Mouse (Mus musculus): ENCODE results near the gene Vps8. TPM values are rescaled to one million over a fixed set of nuclear protein-coding genes. Genes with fewer than 3 reads are reported as not detected.
A peak's percentile ranks its signal among the peaks of the same experiment; 100 is the strongest.

Vps8 gene
- polyA plus RNA-seq, 1 experiment from 2014 or later = 25.4 TPM

DNA sequence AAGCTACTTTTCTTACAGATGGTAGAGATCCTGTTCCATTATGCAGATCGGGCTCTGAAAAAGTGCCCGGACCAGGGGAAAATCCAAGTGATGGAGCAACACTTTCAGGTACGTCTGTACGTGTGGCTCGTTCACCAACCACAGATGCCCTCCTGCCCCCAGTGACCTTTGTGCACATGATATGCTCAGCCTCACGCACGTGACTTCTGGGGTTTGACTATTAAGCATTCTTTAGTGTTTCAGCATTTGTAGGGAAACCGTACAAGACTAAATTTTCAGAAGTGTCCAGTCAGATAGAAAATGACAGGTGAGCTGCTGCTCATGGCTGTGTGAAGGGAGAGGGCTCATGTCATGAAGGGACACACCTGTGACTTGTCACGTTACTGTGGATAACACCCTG, 55.5 kb downstream of the Vps8 start:
- Histone ChIP-seq H3K4me3 (ENCODE audit: low read length) (no peak overlapping the region), H3K27me3 (ENCODE audit: control insufficient read depth, insufficient read depth, low read length) (no peaks in the 10 kb centered on the region), H3K4me1 (ENCODE audit: control insufficient read depth, insufficient read depth, low read length) (no peaks in the 10 kb centered on the region), H3K4me2 (ENCODE audit: low read depth, low read length) (no peak overlapping the region), H3K9me3 (replicated peaks; ENCODE audit: control insufficient read depth, low read length) (peaks cover 5% of the 10 kb centered on the region), H3K9ac (ENCODE audit: low read length) (no peak overlapping the region), H3K36me3 (ENCODE audit: control insufficient read depth, insufficient read depth) (peaks cover 20% of the 10 kb centered on the region), H3K27ac (ENCODE audit: low read length) (no peak overlapping the region)
- no peak for ATAC-seq (replicated peaks; ENCODE audit: extremely low read depth, insufficient read depth, low FRiP score)
- WGBS = 88% methylated on average over 9 of the region's 9 CpGs

DNA sequence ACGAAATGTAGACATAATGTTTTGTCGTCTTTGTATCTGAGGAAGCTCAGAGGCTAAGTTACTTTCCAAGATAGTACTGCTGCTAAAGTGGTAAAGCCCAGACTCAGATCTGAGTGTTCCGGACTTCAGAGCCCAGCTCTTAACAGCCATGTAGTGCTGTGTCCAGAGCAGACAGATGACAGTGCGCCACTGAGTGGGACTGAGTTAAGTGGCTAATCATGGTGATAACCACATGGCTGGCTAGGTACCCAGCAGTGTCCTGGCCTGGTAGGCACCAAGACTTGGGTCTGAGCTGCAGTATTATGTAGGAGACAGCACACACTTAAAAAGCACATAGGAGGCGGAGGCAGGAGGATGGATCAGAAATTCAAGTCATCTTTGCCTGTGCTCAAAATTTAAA, 60.9 kb downstream of the Vps8 start:
- Histone ChIP-seq H3K4me1 (ENCODE audit: control insufficient read depth, insufficient read depth, low read length) (no peaks in the 10 kb centered on the region), H3K36me3 (ENCODE audit: control insufficient read depth, insufficient read depth) (peaks cover 5% of the 10 kb centered on the region; the same call in 1 of the 2 replicates), H3K4me2 (ENCODE audit: low read depth, low read length) (no peak overlapping the region), H3K4me3 (ENCODE audit: low read length) (no peak overlapping the region), H3K9ac (ENCODE audit: low read length) (no peak overlapping the region), H3K9me3 (replicated peaks; ENCODE audit: control insufficient read depth, low read length) (no peaks in the 10 kb centered on the region), H3K27ac (ENCODE audit: low read length) (no peak overlapping the region), H3K27me3 (ENCODE audit: control insufficient read depth, insufficient read depth, low read length) (no peaks in the 10 kb centered on the region)
- ATAC-seq (replicated peaks; ENCODE audit: extremely low read depth, insufficient read depth, low FRiP score) = no peak
- WGBS = 69% methylated on average over 5 of the region's 5 CpGs

DNA sequence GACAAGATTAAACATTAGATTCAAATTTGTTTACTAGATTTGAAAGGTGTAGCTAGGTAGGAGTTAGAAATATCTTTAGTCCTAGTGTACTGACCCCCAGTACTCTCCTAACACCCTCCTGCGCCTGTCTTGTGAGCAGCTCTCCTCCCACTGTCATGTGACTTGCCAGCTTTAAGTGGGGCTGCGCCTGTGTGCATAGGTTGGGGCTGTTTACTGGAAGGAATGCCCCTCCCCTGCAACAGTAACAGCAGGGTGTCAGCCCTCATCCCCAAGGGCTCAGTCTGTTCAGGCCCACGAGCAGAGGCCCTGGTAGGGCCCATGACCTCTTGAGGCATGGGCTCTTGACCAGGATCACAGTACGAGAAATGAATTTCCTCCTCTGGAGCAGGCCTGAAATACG, 62.8 kb downstream of the Vps8 start:
- Histone ChIP-seq H3K9me3 (replicated peaks; ENCODE audit: control insufficient read depth, low read length) (no peaks in the 10 kb centered on the region), H3K36me3 (ENCODE audit: control insufficient read depth, insufficient read depth) (no peaks in the 10 kb centered on the region), H3K4me3 (ENCODE audit: low read length) (no peak overlapping the region), H3K27ac (ENCODE audit: low read length) (no peak overlapping the region), H3K27me3 (ENCODE audit: control insufficient read depth, insufficient read depth, low read length) (no peaks in the 10 kb centered on the region), H3K4me2 (ENCODE audit: low read depth, low read length) (no peak overlapping the region), H3K4me1 (ENCODE audit: control insufficient read depth, insufficient read depth, low read length) (no peaks in the 10 kb centered on the region), H3K9ac (ENCODE audit: low read length) (no peak overlapping the region)
- 66% methylated on average over 5 of the region's 5 CpGs for WGBS
- no peak for ATAC-seq (replicated peaks; ENCODE audit: extremely low read depth, insufficient read depth, low FRiP score)

DNA sequence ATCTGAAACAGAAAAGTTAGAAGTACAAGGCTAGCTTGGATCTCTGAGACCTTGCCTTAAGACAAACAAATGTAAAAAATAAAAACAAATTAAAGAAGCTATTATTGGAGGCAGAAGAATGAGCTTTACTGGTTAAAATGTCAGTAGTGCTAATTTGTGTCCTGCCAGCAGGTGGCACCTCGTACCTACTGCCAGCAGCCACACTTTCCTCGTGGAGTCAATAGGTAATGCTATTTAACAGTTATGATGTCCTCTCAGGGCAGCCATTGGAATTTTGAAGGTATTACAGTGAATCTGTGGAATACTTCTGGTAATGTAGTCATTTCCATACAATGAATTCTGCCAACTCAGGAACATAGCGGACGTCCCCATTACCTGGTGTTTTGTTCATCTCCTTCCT, 65.5 kb downstream of the Vps8 start:
- Histone ChIP-seq H3K4me3 (ENCODE audit: low read length) (no peak overlapping the region), H3K4me2 (ENCODE audit: low read depth, low read length) (no peak overlapping the region), H3K27me3 (ENCODE audit: control insufficient read depth, insufficient read depth, low read length) (no peaks in the 10 kb centered on the region), H3K27ac (ENCODE audit: low read length) (no peak overlapping the region), H3K9ac (ENCODE audit: low read length) (no peak overlapping the region), H3K36me3 (ENCODE audit: control insufficient read depth, insufficient read depth) (no peaks in the 10 kb centered on the region), H3K9me3 (replicated peaks; ENCODE audit: control insufficient read depth, low read length) (no peaks in the 10 kb centered on the region), H3K4me1 (ENCODE audit: control insufficient read depth, insufficient read depth, low read length) (no peaks in the 10 kb centered on the region)
- 51% methylated on average over 4 of the region's 4 CpGs for WGBS
- ATAC-seq (replicated peaks; ENCODE audit: extremely low read depth, insufficient read depth, low FRiP score) = no peak

DNA sequence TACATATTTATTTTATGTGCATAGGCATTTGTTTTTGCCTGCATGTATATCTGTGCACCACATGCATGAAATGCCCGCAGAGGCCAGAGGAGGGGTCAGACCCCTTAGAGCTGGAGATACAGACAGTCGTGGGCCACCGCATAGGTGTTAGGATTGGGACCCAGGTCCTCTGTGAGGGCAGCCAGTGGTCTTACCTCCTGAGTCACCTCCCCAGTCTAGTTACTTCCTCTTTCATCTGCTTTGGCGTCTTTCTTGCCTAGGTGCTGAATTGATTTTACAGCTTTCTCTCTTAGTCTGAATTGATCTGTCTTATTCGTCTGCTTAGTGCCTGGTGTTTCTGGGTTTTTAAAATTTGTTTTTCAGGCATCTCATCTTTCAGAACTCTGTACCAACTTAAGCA, 69.4 kb downstream of the Vps8 start:
- no peaks in the 10 kb centered on the region for H3K27me3 ChIP-seq (ENCODE audit: control insufficient read depth, insufficient read depth, low read length)
- no peak for ATAC-seq (replicated peaks; ENCODE audit: extremely low read depth, insufficient read depth, low FRiP score)

DNA sequence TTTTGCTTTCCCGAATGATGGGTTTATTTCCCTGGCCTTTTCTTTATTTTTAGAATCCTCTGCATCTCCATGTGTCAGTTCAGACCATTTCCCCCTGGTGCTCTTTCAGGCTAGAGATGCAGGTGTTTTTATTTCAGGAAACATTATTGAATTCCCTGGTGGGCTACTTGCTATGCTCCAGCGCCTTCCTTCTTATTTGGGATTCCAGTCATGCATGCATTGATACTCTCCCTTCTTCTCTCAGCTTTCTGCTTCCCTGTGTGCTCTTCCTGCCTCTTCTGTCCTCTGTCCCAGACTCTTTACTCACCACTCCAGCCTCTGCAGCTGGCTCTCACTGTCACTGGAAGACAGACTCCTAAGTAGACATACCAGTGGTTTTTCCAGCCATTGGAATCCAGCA, 70.0 kb downstream of the Vps8 start:
- Histone ChIP-seq H3K27me3 (ENCODE audit: control insufficient read depth, insufficient read depth, low read length) (no peaks in the 10 kb centered on the region), H3K4me3 (ENCODE audit: low read length) (no peak overlapping the region), H3K4me1 (ENCODE audit: control insufficient read depth, insufficient read depth, low read length) (peaks cover 4% of the 10 kb centered on the region; the same call in 1 of the 2 replicates), H3K9me3 (replicated peaks; ENCODE audit: control insufficient read depth, low read length) (no peaks in the 10 kb centered on the region), H3K36me3 (ENCODE audit: control insufficient read depth, insufficient read depth) (peaks cover 6% of the 10 kb centered on the region), H3K9ac (ENCODE audit: low read length) (no peak overlapping the region), H3K4me2 (ENCODE audit: low read depth, low read length) (no peak overlapping the region), H3K27ac (ENCODE audit: low read length) (no peak overlapping the region)
- 58% methylated on average over 2 of the region's 2 CpGs for WGBS
- no peak for ATAC-seq (replicated peaks; ENCODE audit: extremely low read depth, insufficient read depth, low FRiP score)

More for the DNA sequence above, 69.4 kb downstream of the Vps8 start:
- Histone ChIP-seq H3K9me3 (replicated peaks; ENCODE audit: control insufficient read depth, low read length) (no peaks in the 10 kb centered on the region), H3K4me2 (ENCODE audit: low read depth, low read length) (no peak overlapping the region), H3K9ac (ENCODE audit: low read length) (no peak overlapping the region), H3K27ac (ENCODE audit: low read length) (no peak overlapping the region), H3K4me3 (ENCODE audit: low read length) (no peak overlapping the region), H3K36me3 (ENCODE audit: control insufficient read depth, insufficient read depth) (peaks cover 6% of the 10 kb centered on the region), H3K4me1 (ENCODE audit: control insufficient read depth, insufficient read depth, low read length) (peaks cover 4% of the 10 kb centered on the region; the same call in 1 of the 2 replicates)
- WGBS = 73% methylated on average over 5 of the region's 5 CpGs

DNA sequence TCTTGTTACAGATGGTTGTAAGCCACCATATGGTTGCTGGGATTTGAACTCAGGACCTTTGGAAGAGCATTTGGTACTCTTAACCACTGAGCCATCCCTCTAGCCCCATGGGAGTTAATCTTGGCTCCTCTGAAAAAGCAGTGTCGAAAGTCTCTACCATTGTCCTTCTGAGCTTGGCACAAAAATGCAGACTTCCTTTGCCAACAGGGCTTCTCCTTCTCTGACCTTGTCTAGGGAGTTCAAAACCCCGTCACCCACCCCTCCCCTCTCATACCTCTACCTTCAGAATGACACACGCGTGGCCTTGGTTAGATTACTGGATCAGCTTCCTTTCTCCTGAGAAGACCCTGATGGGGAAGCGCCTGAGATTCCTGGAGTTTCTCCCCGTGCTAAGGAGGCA, 71.8 kb downstream of the Vps8 start:
- peaks cover 6% of the 10 kb centered on the region for H3K36me3 ChIP-seq (ENCODE audit: control insufficient read depth, insufficient read depth)
- WGBS = 87% methylated on average over 6 of the region's 6 CpGs
- no peak overlapping the region for H3K9ac ChIP-seq (ENCODE audit: low read length)
- no peak overlapping the region for H3K4me3 ChIP-seq (ENCODE audit: low read length)
- no peak overlapping the region for H3K4me2 ChIP-seq (ENCODE audit: low read depth, low read length)
- no peaks in the 10 kb centered on the region for H3K9me3 ChIP-seq (replicated peaks; ENCODE audit: control insufficient read depth, low read length)
- peaks cover 19% of the 10 kb centered on the region for H3K4me1 ChIP-seq (ENCODE audit: control insufficient read depth, insufficient read depth, low read length)
- no peak for ATAC-seq (replicated peaks; ENCODE audit: extremely low read depth, insufficient read depth, low FRiP score)
- no peaks in the 10 kb centered on the region for H3K27me3 ChIP-seq (ENCODE audit: control insufficient read depth, insufficient read depth, low read length)
- H3K27ac ChIP-seq (ENCODE audit: low read length) = no peak overlapping the region

DNA sequence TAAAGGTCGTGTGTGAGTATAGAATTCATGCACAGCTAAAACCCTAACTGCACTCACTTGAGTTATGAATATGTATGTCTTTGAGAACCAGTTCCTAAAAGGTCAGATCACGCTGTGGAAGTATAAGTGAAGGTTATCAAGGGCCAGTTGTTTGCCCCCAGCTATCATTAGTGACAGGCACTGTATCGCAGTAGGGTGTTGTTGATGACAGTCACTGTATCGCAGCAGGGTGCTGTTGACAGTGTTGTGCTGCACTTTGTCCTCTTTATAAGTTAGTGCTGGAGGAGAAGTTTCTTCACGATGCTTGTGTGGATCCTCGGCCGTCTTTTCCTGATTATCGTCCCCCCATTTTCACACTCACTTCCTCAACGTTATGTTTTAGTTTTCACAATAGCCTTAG, 73.9 kb downstream of the Vps8 start:
- no peaks in the 10 kb centered on the region for H3K9me3 ChIP-seq (replicated peaks; ENCODE audit: control insufficient read depth, low read length)
- H3K36me3 ChIP-seq (ENCODE audit: control insufficient read depth, insufficient read depth) = peaks cover 6% of the 10 kb centered on the region
- WGBS = 48% methylated on average over 9 of the region's 9 CpGs
- H3K4me3 ChIP-seq (ENCODE audit: low read length) = no peak overlapping the region
- no peaks in the 10 kb centered on the region for H3K27me3 ChIP-seq (ENCODE audit: control insufficient read depth, insufficient read depth, low read length)
- H3K4me2 ChIP-seq (ENCODE audit: low read depth, low read length) = no peak overlapping the region
- H3K9ac ChIP-seq (ENCODE audit: low read length) = peak overlapping the region; percentile 8; the same call in 1 of the 2 replicates
- ATAC-seq (replicated peaks; ENCODE audit: extremely low read depth, insufficient read depth, low FRiP score) = no peak
- peaks cover 20% of the 10 kb centered on the region for H3K4me1 ChIP-seq (ENCODE audit: control insufficient read depth, insufficient read depth, low read length)
- peak overlapping the region; percentile 70 for H3K27ac ChIP-seq (ENCODE audit: low read length)

DNA sequence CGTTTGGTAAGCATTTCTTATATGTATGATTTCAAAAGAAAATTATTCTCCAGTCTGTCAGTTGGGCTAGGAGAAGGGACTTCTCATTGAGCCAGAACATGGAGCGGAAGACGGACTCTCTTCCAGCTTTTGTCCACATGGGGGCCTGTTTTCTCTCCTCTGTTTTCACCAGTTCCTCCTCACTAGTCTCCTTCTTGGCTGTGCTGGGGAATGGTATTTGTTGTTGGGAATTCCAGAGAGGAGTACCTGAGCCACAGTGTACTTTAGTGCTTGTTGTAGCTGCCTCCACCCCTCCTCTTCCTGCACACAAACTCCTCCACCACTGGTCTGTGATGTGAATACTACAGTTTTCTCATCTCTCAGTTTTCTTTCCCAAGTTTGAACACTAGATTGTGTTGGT, 74.7 kb downstream of the Vps8 start:
- no peaks in the 10 kb centered on the region for H3K9me3 ChIP-seq (replicated peaks; ENCODE audit: control insufficient read depth, low read length)
- peak overlapping the region; percentile 9 for H3K27ac ChIP-seq (ENCODE audit: low read length)

More for the DNA sequence above, 74.7 kb downstream of the Vps8 start:
- H3K4me3 ChIP-seq (ENCODE audit: low read length) = no peak overlapping the region
- 46% methylated on average over 3 of the region's 3 CpGs for WGBS
- no peak overlapping the region for H3K4me2 ChIP-seq (ENCODE audit: low read depth, low read length)
- H3K27me3 ChIP-seq (ENCODE audit: control insufficient read depth, insufficient read depth, low read length) = no peaks in the 10 kb centered on the region
- H3K36me3 ChIP-seq (ENCODE audit: control insufficient read depth, insufficient read depth) = peaks cover 6% of the 10 kb centered on the region
- H3K9ac ChIP-seq (ENCODE audit: low read length) = no peak overlapping the region
- H3K4me1 ChIP-seq (ENCODE audit: control insufficient read depth, insufficient read depth, low read length) = peaks cover 20% of the 10 kb centered on the region
- ATAC-seq (replicated peaks; ENCODE audit: extremely low read depth, insufficient read depth, low FRiP score) = 0 out of 2 replicates have a peak, but pooled peaks have one; percentile 21

Data from heart, embryonic 16.5 days (tissue).